Mouse (Mus musculus) left cerebral cortex, adult 18-20 months (tissue): ENCODE measurements around the gene 3110009E18Rik. TPM values are rescaled to one million over a fixed set of nuclear protein-coding genes. Genes with fewer than 3 reads are reported as not detected.

Experiments
- DNase-seq, 2 experiments: peaks; one replicate each; pipeline ENCODE4 v3.0.0; 2021 to 2022; ENCODE audit warnings: low spot score in 2 of 2, mixed read lengths in 1 of 2
- total RNA-seq, 2 experiments: library from RNA; stranded (reverse); gene quantifications; 2 replicates each; pipeline ENCODE4 v1.2.3; 2021

The 3110009E18Rik gene
- total RNA-seq, 2 experiments from 2014 or later: 5.3 to 5.6 TPM

GRCm38 (mm10) chr1:120100456-120101226, 20.3 kb upstream of the 3110009E18Rik start:
- no peak for DNase-seq

GRCm38 (mm10) chr1:120101227-120101609, 19.8 kb upstream of the 3110009E18Rik start:
- DNase-seq: no peak

- DNase-seq: no peak
Measured at GRCm38 (mm10) chr1:120105556-120105959, 15.4 kb upstream of the 3110009E18Rik start.

GRCm38 (mm10) chr1:120109741-120110432, 11.1 kb upstream of the 3110009E18Rik start:
- no peak for DNase-seq

- no peak for DNase-seq
Measured at GRCm38 (mm10) chr1:120111766-120112165, 9.2 kb upstream of the 3110009E18Rik start.

GRCm38 (mm10) chr1:120112251-120113187, 8.5 kb upstream of the 3110009E18Rik start:
- no peak for DNase-seq

- peak; percentile 66 to 69 for DNase-seq
Measured at GRCm38 (mm10) chr1:120115671-120116081, 5.3 kb upstream of the 3110009E18Rik start.

GRCm38 (mm10) chr1:120116106-120116505, 4.9 kb upstream of the 3110009E18Rik start:
- no peak for DNase-seq

- DNase-seq: no peak
Measured at GRCm38 (mm10) chr1:120118854-120119253, 2.1 kb upstream of the 3110009E18Rik start.

GRCm38 (mm10) chr1:120119389-120119788, 1.6 kb upstream of the 3110009E18Rik start:
- no peak for DNase-seq

- DNase-seq: no peak
Measured at GRCm38 (mm10) chr1:120120141-120120968, 632 bp upstream of the 3110009E18Rik start.

- no peak for DNase-seq
Measured at GRCm38 (mm10) chr1:120121930-120122530, 1.0 kb downstream of the 3110009E18Rik start.

- DNase-seq: no peak
Measured at GRCm38 (mm10) chr1:120122634-120123383, 1.8 kb downstream of the 3110009E18Rik start.

- no peak for DNase-seq
Measured at GRCm38 (mm10) chr1:120124839-120125238, 3.9 kb downstream of the 3110009E18Rik start.

- DNase-seq: no peak
Measured at GRCm38 (mm10) chr1:120125471-120125870, 4.5 kb downstream of the 3110009E18Rik start.

- no peak for DNase-seq
Measured at GRCm38 (mm10) chr1:120126318-120126717, 5.3 kb downstream of the 3110009E18Rik start.

GRCm38 (mm10) chr1:120132376-120132775, 11.4 kb downstream of the 3110009E18Rik start:
- peak in 1 of 2 experiments; percentile 24 for DNase-seq

- peak; percentile 73 to 76 for DNase-seq
Measured at GRCm38 (mm10) chr1:120135934-120136786, 15.2 kb downstream of the 3110009E18Rik start.
